Mouse (Mus musculus): Measurements from ENCODE around the gene Myadml2.

- TF ChIP-seq POLR2A (IDR thresholded peaks at IDR 0.05; ENCODE audit: insufficient read length, low read depth) (no peak), E2F4 (IDR thresholded peaks at IDR 0.05; ENCODE audit: insufficient read depth) (no peak), POLR2AphosphoS2 (IDR thresholded peaks at IDR 0.05; ENCODE audit: insufficient read length, low read depth) (no peak), REST (IDR thresholded peaks at IDR 0.05; ENCODE audit: insufficient read depth, insufficient read length) (no peak), MYOD1 (IDR thresholded peaks at IDR 0.05; ENCODE audit: control insufficient read depth in 1 of 3, insufficient read length in 2 of 3, low read depth in 2 of 3) (no peak), SRF (IDR thresholded peaks at IDR 0.05; ENCODE audit: control insufficient read depth, insufficient read length, low read depth) (no peak), USF1 (IDR thresholded peaks at IDR 0.05; ENCODE audit: low read depth) (no peak), MAX (IDR thresholded peaks at IDR 0.05; ENCODE audit: low read depth) (no peak)
Observed at GRCm38 (mm10) chr11:120657301-120657700, 9.3 kb upstream of the Myadml2 start.
